Mouse (Mus musculus) lung, postnatal 0 days (tissue): ENCODE data around the gene Gatad2a. TPM values are rescaled to one million over a fixed set of nuclear protein-coding genes. Genes with fewer than 3 reads are reported as not detected.

Experiments used
- ATAC-seq: fragments of 200-750 bp; cut with Nextera tagmentation; 2 replicates; pipeline ENCODE4 v1.8.0; 2017; ENCODE audit warnings: moderate library complexity
- DNase-seq: peaks from one replicate; pipeline ENCODE4 v3.0.0-alpha.2; 2016; ENCODE audit warnings: low spot score
- H3K27ac ChIP-seq: fragments of 300-500 bp; sonication (generic); 2 replicates; pipeline ENCODE4 v1.5.1; 2014; ENCODE audit warnings: antibody characterized with exemption, mild to moderate bottlenecking, low read length, mixed read lengths
- H3K27me3 ChIP-seq: fragments of 300-500 bp; sonication (generic); replicated peaks from 2 replicates; pipeline ENCODE4 v1.6.1; 2014; ENCODE audit warnings: low read length, mixed read lengths; ENCODE audit not compliant: insufficient read depth
- H3K36me3 ChIP-seq: fragments of 300-500 bp; sonication (generic); 2 replicates; pipeline ENCODE4 v1.6.1; 2014; ENCODE audit warnings: low read length, mixed read lengths; ENCODE audit not compliant: insufficient read depth
- H3K4me1 ChIP-seq: fragments of 300-500 bp; sonication (generic); 2 replicates; pipeline ENCODE4 v1.6.1; 2014; ENCODE audit warnings: antibody characterized with exemption, low read depth, low read length, mixed read lengths; ENCODE audit not compliant: insufficient read depth
- H3K4me2 ChIP-seq: fragments of 300-500 bp; sonication (generic); replicated peaks from 2 replicates; pipeline ENCODE4 v1.6.1; 2014; ENCODE audit warnings: low read depth, mild to moderate bottlenecking, low read length, moderate library complexity, mixed read lengths
- H3K4me3 ChIP-seq: fragments of 300-500 bp; sonication (generic); 2 replicates; pipeline ENCODE4 v1.5.1; 2014; ENCODE audit warnings: low read depth, low read length
- H3K9ac ChIP-seq: fragments of 300-500 bp; sonication (generic); replicated peaks from 2 replicates; pipeline ENCODE4 v1.6.1; 2014; ENCODE audit warnings: low read depth, mild to moderate bottlenecking
- H3K9me3 ChIP-seq: fragments of 300-500 bp; sonication (generic); 2 replicates; pipeline ENCODE4 v1.6.1; 2016; ENCODE audit warnings: low read length, mixed read lengths
- CTCF ChIP-seq: IDR thresholded peaks from 2 replicates; pipeline ENCODE4 v1.5.1; 2016; ENCODE audit warnings: antibody characterized with exemption, mild to moderate bottlenecking
- EP300 ChIP-seq: IDR thresholded peaks from 2 replicates; pipeline ENCODE4 v1.6.1; 2016; ENCODE audit warnings: antibody characterized with exemption, mild to moderate bottlenecking, control low read depth
- WGBS: fragments of 180-500 bp; shearing (Covaris S2); extraction: QIAGEN DNeasy Blood & Tissue Kit; methylation state at CpG from one replicate; pipeline ENCODE4 v1.1.7; 2014; 5-methylcytosine and 5-hydroxymethylcytosine counted together
- polyA plus RNA-seq: library from polyadenylated mRNA; unstranded; fragments of >200 nt; fragmentation: Nextera tagmentation; extraction: Ambion mirVana; gene quantifications from 2 replicates; pipeline ENCODE4 v1.2.1, GENCODE M21; 2015

The Gatad2a gene
- polyA plus RNA-seq, 1 experiment from 2014 or later, result 40.9 TPM

DNA sequence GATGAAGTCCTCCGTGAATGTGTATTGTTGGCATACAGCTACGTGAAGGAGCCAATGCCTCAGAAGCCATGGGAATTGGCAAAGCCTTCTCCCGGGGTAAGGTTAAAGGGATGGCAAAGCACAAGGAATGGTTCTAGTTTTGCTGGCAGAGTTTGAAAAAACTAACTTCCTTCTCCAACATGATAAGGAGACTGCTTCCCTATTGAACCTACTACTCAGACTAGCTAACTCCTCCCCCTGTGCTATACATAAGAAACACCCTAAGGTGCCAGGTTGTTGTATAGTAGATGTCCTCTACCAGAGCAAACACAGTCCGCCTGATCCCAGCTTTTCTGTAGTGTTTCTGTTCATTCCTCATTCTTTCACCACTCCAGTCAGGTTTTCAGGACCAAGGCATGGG is 17.7 kb downstream of the Gatad2a start:
- Histone ChIP-seq H3K4me1 (no peaks in the 10 kb centered on the region), H3K4me2 (no peak overlapping the region), H3K27me3 (no peaks in the 10 kb centered on the region), H3K4me3 (no peak overlapping the region), H3K36me3 (no peaks in the 10 kb centered on the region), H3K9ac (no peak overlapping the region), H3K27ac (no peak overlapping the region), H3K9me3 (no peaks in the 10 kb centered on the region)
- WGBS, result 93% methylated on average over 4 of the region's 4 CpGs
- TF ChIP-seq CTCF (no peak), EP300 (no peak)
- DNase-seq, result no peak
- ATAC-seq, result no peak

DNA sequence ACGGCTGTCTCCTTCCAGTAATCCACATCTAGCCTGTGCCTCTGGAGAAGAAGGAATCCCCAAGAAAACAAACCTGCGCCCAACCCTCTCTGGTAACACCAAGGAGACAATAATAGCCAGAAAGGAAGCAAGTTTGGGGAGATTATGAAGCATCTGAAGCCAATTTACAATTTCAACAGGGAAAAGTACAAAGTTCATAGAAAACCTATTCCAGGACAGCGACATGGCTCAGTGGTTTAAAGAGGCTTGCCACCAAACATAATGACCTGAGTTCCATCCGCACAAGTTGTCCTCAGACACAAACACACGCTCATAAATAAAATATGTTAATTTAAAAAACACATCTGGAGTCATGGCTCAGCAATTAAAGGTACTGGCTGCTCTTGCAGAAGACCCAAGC is 21.4 kb downstream of the Gatad2a start:
- DNase-seq (no peak), ATAC-seq (no peak)
- H3K9me3 ChIP-seq, result no peaks in the 10 kb centered on the region
- H3K36me3 ChIP-seq, result no peaks in the 10 kb centered on the region
- peak overlapping the region; percentile 77 for H3K4me2 ChIP-seq
- H3K4me3 ChIP-seq, result peak overlapping the region; percentile 92
- H3K4me1 ChIP-seq, result peaks cover 9% of the 10 kb centered on the region; the same call in 1 of the 2 replicates
- H3K9ac ChIP-seq, result peak overlapping the region; percentile 56
- peak overlapping the region; percentile 90 for H3K27ac ChIP-seq
- WGBS, result 40% methylated on average over 5 of the region's 5 CpGs
- H3K27me3 ChIP-seq, result no peaks in the 10 kb centered on the region
- TF ChIP-seq EP300, result no peak
- TF ChIP-seq CTCF, result no peak

DNA sequence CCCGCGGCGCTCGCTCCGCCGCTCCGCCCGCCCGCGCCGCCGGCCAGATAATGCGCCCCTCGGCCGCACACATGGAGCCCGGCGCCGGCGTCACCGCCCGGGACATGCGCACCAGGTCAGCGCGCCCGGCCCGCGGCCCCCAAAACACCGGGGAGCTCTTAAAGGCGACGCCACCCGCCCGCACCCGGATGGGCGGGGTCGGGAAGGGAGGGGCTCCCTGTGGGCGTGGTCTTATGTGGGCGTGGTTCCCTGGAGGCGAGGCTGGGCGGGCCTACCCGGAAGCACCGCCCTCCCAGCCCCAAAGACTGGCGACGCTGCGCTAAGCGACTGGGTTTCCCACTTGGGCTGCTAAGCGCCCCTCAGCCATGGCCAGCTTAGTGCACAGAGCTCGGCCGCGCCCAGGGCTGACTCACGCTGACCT is 22.0 kb downstream of the Gatad2a start:
- Histone ChIP-seq H3K9ac (peak overlapping the region; percentile 96), H3K4me1 (peaks cover 9% of the 10 kb centered on the region; the same call in 1 of the 2 replicates), H3K9me3 (no peaks in the 10 kb centered on the region), H3K27me3 (no peaks in the 10 kb centered on the region), H3K27ac (peak overlapping the region; percentile 90), H3K4me3 (peak overlapping the region; percentile 92), H3K36me3 (no peaks in the 10 kb centered on the region), H3K4me2 (peak overlapping the region; percentile 77)
- peak; percentile 96 for ATAC-seq
- WGBS, result under 1% methylated on average over 30 of the region's 50 CpGs
- peak; percentile 96 for DNase-seq
- TF ChIP-seq EP300 (no peak), CTCF (no peak)

DNA sequence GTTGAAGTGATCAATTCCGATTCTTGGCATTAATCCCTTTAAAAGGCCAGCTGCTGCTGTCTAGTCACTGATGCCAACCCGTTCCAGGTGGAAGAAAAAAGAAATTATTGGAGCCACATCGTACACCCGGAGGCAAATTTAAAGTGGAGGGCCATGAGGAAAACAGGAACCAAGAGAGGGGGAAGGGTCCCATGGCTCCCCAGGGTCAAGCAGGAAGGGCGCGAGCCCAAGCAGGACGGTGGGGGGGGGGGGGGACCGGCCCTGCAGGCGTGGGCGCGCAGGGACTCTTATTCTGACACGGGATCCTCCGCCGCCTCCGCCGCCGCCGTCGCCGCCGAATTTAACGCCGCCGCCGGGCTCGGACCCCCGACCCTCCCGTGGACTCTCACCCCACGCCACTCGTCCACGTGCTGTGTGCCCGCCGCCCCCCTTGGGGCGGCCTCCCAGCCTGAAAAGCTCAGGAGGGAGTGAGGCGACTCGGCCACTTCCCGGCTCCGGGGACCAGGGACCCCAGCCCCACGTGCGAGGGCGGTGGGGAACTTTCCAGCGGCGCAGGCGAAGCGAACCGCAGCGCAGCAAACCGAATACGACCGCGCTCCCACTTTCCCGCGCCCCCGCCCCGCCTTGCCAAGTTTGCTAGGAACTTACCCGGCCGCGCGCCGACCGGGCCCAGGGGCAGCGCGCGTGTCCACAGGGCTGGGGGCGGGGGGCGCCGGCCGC is 22.6 kb downstream of the Gatad2a start:
- ATAC-seq (peak; percentile 23), DNase-seq (peak; percentile 55)
- under 1% methylated on average over 31 of the region's 68 CpGs for WGBS
- Histone ChIP-seq H3K9me3 (no peaks in the 10 kb centered on the region), H3K9ac (peak overlapping the region; percentile 96), H3K4me1 (peaks cover 9% of the 10 kb centered on the region; the same call in 1 of the 2 replicates), H3K4me2 (peak overlapping the region; percentile 77), H3K4me3 (peak overlapping the region; percentile 92), H3K27me3 (no peaks in the 10 kb centered on the region), H3K36me3 (no peaks in the 10 kb centered on the region), H3K27ac (peak overlapping the region; percentile 90)
- TF ChIP-seq CTCF, result no peak
- no peak for TF ChIP-seq EP300

DNA sequence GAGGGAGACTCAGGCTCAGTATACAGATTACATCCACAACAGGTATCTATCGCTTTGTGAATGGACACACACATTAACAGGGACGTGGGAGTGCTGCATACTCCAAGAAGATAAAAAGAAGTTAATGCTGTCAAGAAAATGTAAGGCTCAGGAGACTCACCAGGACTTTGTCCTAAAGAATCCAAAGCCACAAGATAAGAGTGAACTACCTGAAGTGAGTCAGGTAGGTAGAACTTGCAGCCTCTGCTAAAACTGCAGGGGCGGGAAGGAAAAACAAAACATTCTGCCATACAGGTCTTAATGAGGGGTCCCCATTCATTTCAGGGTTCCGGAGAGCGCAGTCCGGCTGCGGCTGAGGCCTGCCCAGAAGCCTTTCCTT is 23.1 kb downstream of the Gatad2a start:
- Histone ChIP-seq H3K27ac (no peak overlapping the region), H3K4me3 (peak overlapping the region; percentile 92), H3K9ac (peak overlapping the region; percentile 96; the same call in 1 of the 2 replicates), H3K36me3 (no peaks in the 10 kb centered on the region), H3K4me2 (peak overlapping the region; percentile 77), H3K4me1 (peaks cover 9% of the 10 kb centered on the region; the same call in 1 of the 2 replicates), H3K9me3 (no peaks in the 10 kb centered on the region), H3K27me3 (no peaks in the 10 kb centered on the region)
- WGBS, result 10% methylated on average over 7 of the region's 7 CpGs
- ATAC-seq (no peak), DNase-seq (no peak)
- TF ChIP-seq CTCF, result no peak
- TF ChIP-seq EP300, result no peak

DNA sequence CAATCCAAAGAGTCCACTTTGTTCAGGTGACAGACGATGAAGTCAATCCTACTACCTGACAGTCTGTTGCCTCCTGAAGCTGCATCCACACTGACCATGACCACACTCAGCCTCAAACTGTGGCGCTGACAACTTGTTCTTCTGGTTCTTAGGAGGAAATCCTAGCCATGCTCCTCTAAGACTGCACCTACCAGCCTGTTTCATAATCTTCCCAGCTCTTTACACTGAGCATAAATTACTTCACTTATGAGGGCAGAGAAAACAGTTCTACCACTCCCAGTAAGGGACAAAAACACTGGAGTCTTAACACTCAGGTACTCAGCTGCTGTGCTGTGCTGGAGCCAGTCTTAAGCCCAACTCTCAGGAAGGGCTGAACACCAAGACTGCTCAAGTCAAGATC is 25.3 kb downstream of the Gatad2a start:
- TF ChIP-seq EP300 (no peak), CTCF (no peak)
- H3K27me3 ChIP-seq, result no peaks in the 10 kb centered on the region
- peaks cover 12% of the 10 kb centered on the region; the same call in 1 of the 2 replicates for H3K4me1 ChIP-seq
- no peak overlapping the region for H3K4me3 ChIP-seq
- 68% methylated on average over 2 of the region's 2 CpGs for WGBS
- H3K36me3 ChIP-seq, result no peaks in the 10 kb centered on the region
- no peak overlapping the region for H3K4me2 ChIP-seq
- ATAC-seq (peak; percentile 19), DNase-seq (peak; percentile 79)
- peak overlapping the region; percentile 20; the same call in 1 of the 2 replicates for H3K27ac ChIP-seq
- no peaks in the 10 kb centered on the region for H3K9me3 ChIP-seq
- H3K9ac ChIP-seq, result no peak overlapping the region
